Mouse (Mus musculus): ENCODE data around the gene Cyb561. TPM values are rescaled to one million over a fixed set of nuclear protein-coding genes. Genes with fewer than 3 reads are reported as not detected.
A peak's percentile ranks its signal among the peaks of the same experiment; 100 is the strongest.

Cyb561 gene
- polyA plus RNA-seq, 1 experiment from 2014 or later: 14.0 TPM

- DNase-seq (ENCODE audit: low spot score) (no peak), ATAC-seq (ENCODE audit: insufficient read depth, low FRiP score, low TSS enrichment) (no peak)
- no peaks in the 10 kb centered on the region for H3K27me3 ChIP-seq (ENCODE audit: control insufficient read depth, insufficient read depth, low read length)
- no peak overlapping the region for H3K27ac ChIP-seq (ENCODE audit: low read depth, low read length)
- no peak overlapping the region for H3K9ac ChIP-seq (ENCODE audit: low read length)
- WGBS: 89% methylated on average over 5 of the region's 5 CpGs
- H3K4me1 ChIP-seq (ENCODE audit: control insufficient read depth, insufficient read depth, low read length): no peaks in the 10 kb centered on the region
- no peaks in the 10 kb centered on the region; the same call in none of the 2 replicates for H3K36me3 ChIP-seq (ENCODE audit: control insufficient read depth, insufficient read depth, low read length)
- H3K4me2 ChIP-seq (ENCODE audit: low read depth): no peak overlapping the region
- H3K4me3 ChIP-seq (ENCODE audit: low read depth, low read length): no peak overlapping the region
- H3K9me3 ChIP-seq (ENCODE audit: control insufficient read depth, low read length): no peaks in the 10 kb centered on the region
These were observed 31.9 kb downstream of the Cyb561 start for GRCm38 (mm10) chr11:105921275-105921674.

GRCm38 (mm10) chr11:105920836-105921235 lies 32.3 kb downstream of the Cyb561 start:
- no peak overlapping the region for H3K27ac ChIP-seq (ENCODE audit: low read depth, low read length)
- no peak overlapping the region for H3K4me3 ChIP-seq (ENCODE audit: low read depth, low read length)
- H3K36me3 ChIP-seq (ENCODE audit: control insufficient read depth, insufficient read depth, low read length): no peaks in the 10 kb centered on the region; the same call in none of the 2 replicates
- H3K9me3 ChIP-seq (ENCODE audit: control insufficient read depth, low read length): no peaks in the 10 kb centered on the region
- no peak overlapping the region for H3K9ac ChIP-seq (ENCODE audit: low read length)
- no peak overlapping the region for H3K4me2 ChIP-seq (ENCODE audit: low read depth)
- H3K27me3 ChIP-seq (ENCODE audit: control insufficient read depth, insufficient read depth, low read length): no peaks in the 10 kb centered on the region
- no peaks in the 10 kb centered on the region for H3K4me1 ChIP-seq (ENCODE audit: control insufficient read depth, insufficient read depth, low read length)
- 98% methylated on average over 2 of the region's 2 CpGs for WGBS
- ATAC-seq (ENCODE audit: insufficient read depth, low FRiP score, low TSS enrichment) (no peak), DNase-seq (ENCODE audit: low spot score) (no peak)

DNA sequence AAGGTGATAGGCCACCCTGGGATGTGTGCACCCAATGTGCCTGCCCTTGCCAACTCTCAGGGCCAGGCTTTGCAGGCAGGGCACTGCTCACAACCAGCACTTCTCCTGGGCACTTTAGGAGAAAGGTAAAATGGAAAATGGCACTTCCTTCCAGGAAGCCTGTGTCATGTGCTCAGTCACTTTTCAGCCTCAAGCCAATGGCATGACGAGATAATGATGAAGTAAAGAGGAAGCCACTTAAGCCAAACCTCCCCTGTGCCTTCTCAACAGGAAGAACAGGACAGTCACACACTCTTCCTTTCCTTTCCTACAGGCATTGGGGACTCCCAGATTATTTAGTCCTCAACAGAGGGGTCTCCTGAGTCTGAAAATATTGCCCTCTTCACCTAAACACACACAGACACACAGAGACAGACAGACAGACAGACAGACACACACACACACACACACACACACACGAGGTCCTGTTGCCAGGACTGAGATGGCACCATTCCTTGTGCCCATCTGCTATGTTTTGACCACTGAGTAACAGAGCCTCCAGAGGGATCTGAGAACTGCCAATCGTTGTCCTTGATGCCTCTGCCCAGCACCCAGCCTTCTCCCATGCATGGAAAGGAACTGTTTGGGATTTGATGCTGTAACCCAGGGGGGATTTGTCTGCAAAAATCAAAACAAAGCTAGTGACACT lies 32.9 kb downstream of the Cyb561 start:
- WGBS: 83% methylated on average over 3 of the region's 3 CpGs
- DNase-seq (ENCODE audit: low spot score) (no peak), ATAC-seq (ENCODE audit: insufficient read depth, low FRiP score, low TSS enrichment) (no peak)
- no peaks in the 10 kb centered on the region for H3K4me1 ChIP-seq (ENCODE audit: control insufficient read depth, insufficient read depth, low read length)
- no peak overlapping the region for H3K27ac ChIP-seq (ENCODE audit: low read depth, low read length)
- no peak overlapping the region for H3K4me3 ChIP-seq (ENCODE audit: low read depth, low read length)
- H3K4me2 ChIP-seq (ENCODE audit: low read depth): no peak overlapping the region
- no peaks in the 10 kb centered on the region for H3K9me3 ChIP-seq (ENCODE audit: control insufficient read depth, low read length)
- no peak overlapping the region for H3K9ac ChIP-seq (ENCODE audit: low read length)
- H3K36me3 ChIP-seq (ENCODE audit: control insufficient read depth, insufficient read depth, low read length): no peaks in the 10 kb centered on the region; the same call in none of the 2 replicates
- no peaks in the 10 kb centered on the region for H3K27me3 ChIP-seq (ENCODE audit: control insufficient read depth, insufficient read depth, low read length)

DNA sequence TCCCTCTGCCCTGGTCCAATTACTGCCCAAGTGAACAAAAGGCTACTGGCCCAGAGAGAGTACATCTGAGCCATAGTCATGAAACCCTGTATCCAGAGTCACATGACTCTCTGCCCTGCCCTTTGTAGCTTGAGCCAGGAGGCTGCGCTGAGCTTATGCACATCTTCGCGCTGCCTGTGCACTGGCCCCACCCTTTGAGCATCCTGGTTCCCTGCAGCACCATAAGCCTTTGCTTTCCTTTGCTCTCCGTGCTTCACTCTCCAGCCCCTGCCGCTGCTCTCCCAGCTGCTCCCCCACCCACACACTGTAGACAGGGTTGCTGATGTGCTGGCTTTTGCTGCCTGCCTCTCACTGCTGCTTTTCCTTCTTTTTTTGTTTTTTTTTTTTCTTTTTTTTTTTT lies 39.6 kb downstream of the Cyb561 start:
- Histone ChIP-seq H3K27ac (ENCODE audit: low read depth, low read length) (no peak overlapping the region), H3K4me3 (ENCODE audit: low read depth, low read length) (no peak overlapping the region), H3K9me3 (ENCODE audit: control insufficient read depth, low read length) (no peaks in the 10 kb centered on the region), H3K27me3 (ENCODE audit: control insufficient read depth, insufficient read depth, low read length) (no peaks in the 10 kb centered on the region), H3K4me1 (ENCODE audit: control insufficient read depth, insufficient read depth, low read length) (no peaks in the 10 kb centered on the region), H3K4me2 (ENCODE audit: low read depth) (no peak overlapping the region), H3K36me3 (ENCODE audit: control insufficient read depth, insufficient read depth, low read length) (no peaks in the 10 kb centered on the region; the same call in 1 of the 2 replicates), H3K9ac (ENCODE audit: low read length) (no peak overlapping the region)
- 58% methylated on average over 5 of the region's 5 CpGs for WGBS
- ATAC-seq (ENCODE audit: insufficient read depth, low FRiP score, low TSS enrichment): no peak
- DNase-seq (ENCODE audit: low spot score): no peak

- H3K4me1 ChIP-seq (ENCODE audit: control insufficient read depth, insufficient read depth, low read length): no peaks in the 10 kb centered on the region
- 36% methylated on average over 4 of the region's 4 CpGs for WGBS
These were observed 41.4 kb downstream of the Cyb561 start for GRCm38 (mm10) chr11:105911592-105912375.

DNA sequence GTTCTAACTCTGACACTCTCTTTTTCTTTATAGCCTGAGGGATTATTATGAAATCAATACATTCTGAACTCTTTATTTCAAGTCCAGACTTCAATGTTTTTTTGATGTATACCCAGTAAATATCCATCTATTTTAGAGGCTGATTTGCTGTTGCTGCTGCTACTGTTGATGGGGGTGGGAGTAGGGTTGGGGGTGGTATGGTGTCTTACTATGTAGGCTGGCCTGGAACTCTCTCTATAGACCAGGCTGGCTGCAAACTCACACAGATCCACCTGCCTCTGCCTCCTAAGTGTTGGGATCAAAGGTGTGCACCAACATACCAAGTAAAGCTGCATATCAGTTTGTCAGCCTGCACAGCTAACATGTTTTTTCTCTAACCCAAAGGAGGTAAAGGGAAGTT lies 42.0 kb downstream of the Cyb561 start:
- Histone ChIP-seq H3K27ac (ENCODE audit: low read depth, low read length) (no peak overlapping the region), H3K4me3 (ENCODE audit: low read depth, low read length) (no peak overlapping the region), H3K9me3 (ENCODE audit: control insufficient read depth, low read length) (no peaks in the 10 kb centered on the region), H3K27me3 (ENCODE audit: control insufficient read depth, insufficient read depth, low read length) (no peaks in the 10 kb centered on the region), H3K9ac (ENCODE audit: low read length) (no peak overlapping the region), H3K4me2 (ENCODE audit: low read depth) (no peak overlapping the region), H3K36me3 (ENCODE audit: control insufficient read depth, insufficient read depth, low read length) (no peaks in the 10 kb centered on the region; the same call in 1 of the 2 replicates), H3K4me1 (ENCODE audit: control insufficient read depth, insufficient read depth, low read length) (no peaks in the 10 kb centered on the region)
- ATAC-seq (ENCODE audit: insufficient read depth, low FRiP score, low TSS enrichment): no peak
- DNase-seq (ENCODE audit: low spot score): no peak

More at GRCm38 (mm10) chr11:105911592-105912375, 41.4 kb downstream of the Cyb561 start:
- Histone ChIP-seq H3K9ac (ENCODE audit: low read length) (no peak overlapping the region), H3K4me2 (ENCODE audit: low read depth) (no peak overlapping the region), H3K27me3 (ENCODE audit: control insufficient read depth, insufficient read depth, low read length) (no peaks in the 10 kb centered on the region), H3K27ac (ENCODE audit: low read depth, low read length) (no peak overlapping the region), H3K9me3 (ENCODE audit: control insufficient read depth, low read length) (no peaks in the 10 kb centered on the region), H3K4me3 (ENCODE audit: low read depth, low read length) (no peak overlapping the region), H3K36me3 (ENCODE audit: control insufficient read depth, insufficient read depth, low read length) (no peaks in the 10 kb centered on the region; the same call in 1 of the 2 replicates)
- ATAC-seq (ENCODE audit: insufficient read depth, low FRiP score, low TSS enrichment) (no peak), DNase-seq (ENCODE audit: low spot score) (peak; percentile 74)

DNA sequence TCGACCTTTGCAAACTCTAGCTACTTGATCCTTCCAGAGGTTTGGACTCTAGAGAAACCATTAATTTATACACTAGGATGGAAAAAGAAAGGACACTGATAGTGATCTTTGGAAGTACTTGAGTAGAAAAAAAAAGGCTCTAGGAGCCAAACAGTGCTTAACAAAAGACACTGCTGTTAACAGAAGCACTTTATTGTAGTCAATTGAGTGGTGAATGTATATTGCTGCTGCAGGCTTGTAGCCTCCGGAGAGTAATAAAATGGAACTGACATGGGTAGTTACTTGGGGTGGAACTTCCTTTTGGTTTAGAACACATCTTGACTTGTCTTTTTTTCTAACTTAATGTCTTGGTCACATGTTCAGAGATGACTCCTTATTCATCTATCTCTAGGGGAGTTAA lies 43.5 kb downstream of the Cyb561 start:
- no peak for ATAC-seq (ENCODE audit: insufficient read depth, low FRiP score, low TSS enrichment)
- no peak overlapping the region for H3K4me2 ChIP-seq (ENCODE audit: low read depth)
- H3K27ac ChIP-seq (ENCODE audit: low read depth, low read length): no peak overlapping the region
- no peaks in the 10 kb centered on the region for H3K27me3 ChIP-seq (ENCODE audit: control insufficient read depth, insufficient read depth, low read length)
- no peaks in the 10 kb centered on the region; the same call in 1 of the 2 replicates for H3K36me3 ChIP-seq (ENCODE audit: control insufficient read depth, insufficient read depth, low read length)
- no peaks in the 10 kb centered on the region for H3K4me1 ChIP-seq (ENCODE audit: control insufficient read depth, insufficient read depth, low read length)
- H3K9me3 ChIP-seq (ENCODE audit: control insufficient read depth, low read length): no peaks in the 10 kb centered on the region
- WGBS: 28% methylated on average over 2 of the region's 2 CpGs
- H3K9ac ChIP-seq (ENCODE audit: low read length): no peak overlapping the region
- DNase-seq (ENCODE audit: low spot score): no peak
- no peak overlapping the region for H3K4me3 ChIP-seq (ENCODE audit: low read depth, low read length)

GRCm38 (mm10) chr11:105908926-105909325 lies 44.2 kb downstream of the Cyb561 start:
- no peak overlapping the region for H3K4me3 ChIP-seq (ENCODE audit: low read depth, low read length)

GRCm38 (mm10) chr11:105907381-105907780 lies 45.8 kb downstream of the Cyb561 start:
- H3K36me3 ChIP-seq (ENCODE audit: control insufficient read depth, insufficient read depth, low read length): no peaks in the 10 kb centered on the region
- H3K9ac ChIP-seq (ENCODE audit: low read length): no peak overlapping the region
- no peaks in the 10 kb centered on the region for H3K27me3 ChIP-seq (ENCODE audit: control insufficient read depth, insufficient read depth, low read length)
- H3K4me2 ChIP-seq (ENCODE audit: low read depth): no peak overlapping the region
- no peaks in the 10 kb centered on the region for H3K9me3 ChIP-seq (ENCODE audit: control insufficient read depth, low read length)
- ATAC-seq (ENCODE audit: insufficient read depth, low FRiP score, low TSS enrichment): no peak
- no peak overlapping the region for H3K4me3 ChIP-seq (ENCODE audit: low read depth, low read length)
- DNase-seq (ENCODE audit: low spot score): no peak
- H3K27ac ChIP-seq (ENCODE audit: low read depth, low read length): no peak overlapping the region
- H3K4me1 ChIP-seq (ENCODE audit: control insufficient read depth, insufficient read depth, low read length): no peaks in the 10 kb centered on the region
- WGBS: 90% methylated on average over 1 of the region's 1 CpGs

More at GRCm38 (mm10) chr11:105908926-105909325, 44.2 kb downstream of the Cyb561 start:
- H3K9ac ChIP-seq (ENCODE audit: low read length): no peak overlapping the region
- H3K36me3 ChIP-seq (ENCODE audit: control insufficient read depth, insufficient read depth, low read length): no peaks in the 10 kb centered on the region; the same call in 1 of the 2 replicates
- no peak for DNase-seq (ENCODE audit: low spot score)
- H3K9me3 ChIP-seq (ENCODE audit: control insufficient read depth, low read length): no peaks in the 10 kb centered on the region
- H3K27ac ChIP-seq (ENCODE audit: low read depth, low read length): no peak overlapping the region
- ATAC-seq (ENCODE audit: insufficient read depth, low FRiP score, low TSS enrichment): no peak
- H3K4me1 ChIP-seq (ENCODE audit: control insufficient read depth, insufficient read depth, low read length): no peaks in the 10 kb centered on the region
- WGBS: 84% methylated on average over 8 of the region's 8 CpGs
- H3K4me2 ChIP-seq (ENCODE audit: low read depth): no peak overlapping the region
- no peaks in the 10 kb centered on the region for H3K27me3 ChIP-seq (ENCODE audit: control insufficient read depth, insufficient read depth, low read length)
